Mouse (Mus musculus): ENCODE measurements around the gene Unc5cl.

Gene Unc5cl

GRCm38 (mm10) chr17:48454688-48455087 is at the start of gene Unc5cl:
Gene Unc5cl, plus strand, starts transcription at chr17:48454901.
- Histone ChIP-seq H3K9me3 (ENCODE audit: low read length) (no peaks in the 10 kb centered on the region), H3K36me3 (ENCODE audit: insufficient read depth, low read length) (no peaks in the 10 kb centered on the region), H3K4me3 (replicated peaks; ENCODE audit: low read length) (peak within 1 kb of the TSS; percentile 68), H3K4me1 (replicated peaks; ENCODE audit: low read depth, low read length) (peaks cover 64% of the 10 kb centered on the region), H3K27me3 (ENCODE audit: insufficient read depth, low read length) (peaks cover 17% of the 10 kb centered on the region)
- no peak for TF ChIP-seq CTCF (conservative IDR thresholded peaks at IDR 0.05; ENCODE audit: low read length)
- TF ChIP-seq NANOG (IDR thresholded peaks at IDR 0.05; ENCODE audit: borderline replicate concordance, low read length), result no peak
- TF ChIP-seq POU5F1 (IDR thresholded peaks at IDR 0.05; ENCODE audit: borderline replicate concordance, low read length), result no peak

GRCm38 (mm10) chr17:48407154-48407553 is 47.5 kb upstream of the Unc5cl start:
- H3K9me3 ChIP-seq (ENCODE audit: low read length), result no peaks in the 10 kb centered on the region
- peak overlapping the region; percentile 99 for H3K4me3 ChIP-seq (replicated peaks; ENCODE audit: low read length)
- H3K36me3 ChIP-seq (ENCODE audit: insufficient read depth, low read length), result peaks cover 45% of the 10 kb centered on the region
- no peaks in the 10 kb centered on the region for H3K27me3 ChIP-seq (ENCODE audit: insufficient read depth, low read length)
- peaks cover 51% of the 10 kb centered on the region for H3K4me1 ChIP-seq (replicated peaks; ENCODE audit: low read depth, low read length)
- no peak for TF ChIP-seq POU5F1 (IDR thresholded peaks at IDR 0.05; ENCODE audit: borderline replicate concordance, low read length)
- no peak for TF ChIP-seq NANOG (IDR thresholded peaks at IDR 0.05; ENCODE audit: borderline replicate concordance, low read length)
- TF ChIP-seq CTCF (conservative IDR thresholded peaks at IDR 0.05; ENCODE audit: low read length), result no peak

GRCm38 (mm10) chr17:48407910-48408525 is 46.7 kb upstream of the Unc5cl start:
- Histone ChIP-seq H3K36me3 (ENCODE audit: insufficient read depth, low read length) (peaks cover 47% of the 10 kb centered on the region), H3K9me3 (ENCODE audit: low read length) (no peaks in the 10 kb centered on the region), H3K4me1 (replicated peaks; ENCODE audit: low read depth, low read length) (peaks cover 51% of the 10 kb centered on the region), H3K27me3 (ENCODE audit: insufficient read depth, low read length) (no peaks in the 10 kb centered on the region), H3K4me3 (replicated peaks; ENCODE audit: low read length) (peak overlapping the region; percentile 99)
- TF ChIP-seq CTCF (conservative IDR thresholded peaks at IDR 0.05; ENCODE audit: low read length), result no peak
- TF ChIP-seq POU5F1 (IDR thresholded peaks at IDR 0.05; ENCODE audit: borderline replicate concordance, low read length), result no peak
- TF ChIP-seq NANOG (IDR thresholded peaks at IDR 0.05; ENCODE audit: borderline replicate concordance, low read length), result no peak

- H3K9me3 ChIP-seq (ENCODE audit: low read length), result no peaks in the 10 kb centered on the region
- H3K36me3 ChIP-seq (ENCODE audit: insufficient read depth, low read length), result peaks cover 53% of the 10 kb centered on the region
- no peaks in the 10 kb centered on the region for H3K27me3 ChIP-seq (ENCODE audit: insufficient read depth, low read length)
- no peak for TF ChIP-seq NANOG (IDR thresholded peaks at IDR 0.05; ENCODE audit: borderline replicate concordance, low read length)
- no peak for TF ChIP-seq POU5F1 (IDR thresholded peaks at IDR 0.05; ENCODE audit: borderline replicate concordance, low read length)
- no peak for TF ChIP-seq CTCF (conservative IDR thresholded peaks at IDR 0.05; ENCODE audit: low read length)
- peaks cover 50% of the 10 kb centered on the region for H3K4me1 ChIP-seq (replicated peaks; ENCODE audit: low read depth, low read length)
- H3K4me3 ChIP-seq (replicated peaks; ENCODE audit: low read length), result peak overlapping the region; percentile 99
Observed at GRCm38 (mm10) chr17:48408526-48409291, 46.0 kb upstream of the Unc5cl start.

GRCm38 (mm10) chr17:48409380-48410298 is 45.1 kb upstream of the Unc5cl start, which contains the start of the genes Nfya and Oard1:
Gene Nfya, minus strand, starts transcription at chr17:48409906.
Gene Oard1, plus strand, starts transcription at chr17:48410014.
- Histone ChIP-seq H3K36me3 (ENCODE audit: insufficient read depth, low read length) (peaks cover 57% of the 10 kb centered on the region), H3K9me3 (ENCODE audit: low read length) (no peaks in the 10 kb centered on the region), H3K27me3 (ENCODE audit: insufficient read depth, low read length) (no peaks in the 10 kb centered on the region), H3K4me1 (replicated peaks; ENCODE audit: low read depth, low read length) (peaks cover 50% of the 10 kb centered on the region), H3K4me3 (replicated peaks; ENCODE audit: low read length) (peak within 1 kb of the TSS; percentile 99)
- TF ChIP-seq NANOG (IDR thresholded peaks at IDR 0.05; ENCODE audit: borderline replicate concordance, low read length), result no peak
- TF ChIP-seq POU5F1 (IDR thresholded peaks at IDR 0.05; ENCODE audit: borderline replicate concordance, low read length), result no peak
- no peak for TF ChIP-seq CTCF (conservative IDR thresholded peaks at IDR 0.05; ENCODE audit: low read length)

GRCm38 (mm10) chr17:48410299-48410785 is 44.4 kb upstream of the Unc5cl start:
- Histone ChIP-seq H3K4me1 (replicated peaks; ENCODE audit: low read depth, low read length) (peaks cover 52% of the 10 kb centered on the region), H3K9me3 (ENCODE audit: low read length) (no peaks in the 10 kb centered on the region), H3K4me3 (replicated peaks; ENCODE audit: low read length) (peak overlapping the region; percentile 99), H3K36me3 (ENCODE audit: insufficient read depth, low read length) (peaks cover 61% of the 10 kb centered on the region), H3K27me3 (ENCODE audit: insufficient read depth, low read length) (no peaks in the 10 kb centered on the region)
- TF ChIP-seq CTCF (conservative IDR thresholded peaks at IDR 0.05; ENCODE audit: low read length), result no peak
- no peak for TF ChIP-seq NANOG (IDR thresholded peaks at IDR 0.05; ENCODE audit: borderline replicate concordance, low read length)
- TF ChIP-seq POU5F1 (IDR thresholded peaks at IDR 0.05; ENCODE audit: borderline replicate concordance, low read length), result no peak

- peaks cover 65% of the 10 kb centered on the region for H3K36me3 ChIP-seq (ENCODE audit: insufficient read depth, low read length)
- TF ChIP-seq NANOG (IDR thresholded peaks at IDR 0.05; ENCODE audit: borderline replicate concordance, low read length) (no peak), CTCF (conservative IDR thresholded peaks at IDR 0.05; ENCODE audit: low read length) (no peak), POU5F1 (IDR thresholded peaks at IDR 0.05; ENCODE audit: borderline replicate concordance, low read length) (no peak)
- peak overlapping the region; percentile 99 for H3K4me3 ChIP-seq (replicated peaks; ENCODE audit: low read length)
- no peaks in the 10 kb centered on the region for H3K27me3 ChIP-seq (ENCODE audit: insufficient read depth, low read length)
- peaks cover 61% of the 10 kb centered on the region for H3K4me1 ChIP-seq (replicated peaks; ENCODE audit: low read depth, low read length)
- no peaks in the 10 kb centered on the region for H3K9me3 ChIP-seq (ENCODE audit: low read length)
Observed at GRCm38 (mm10) chr17:48411241-48411640, 43.5 kb upstream of the Unc5cl start.
